Mouse (Mus musculus): ENCODE results near the gene Gpr107. TPM values are rescaled to one million over a fixed set of nuclear protein-coding genes. Genes with fewer than 3 reads are reported as not detected.

Gpr107 gene
- polyA plus RNA-seq, 1 experiment, result 27.9 TPM

- H3K4me1 ChIP-seq (ENCODE audit: control insufficient read depth, insufficient read depth, low read length), result no peaks in the 10 kb centered on the region
- no peak overlapping the region for H3K4me3 ChIP-seq (replicated peaks; ENCODE audit: control insufficient read depth, low read depth, low read length)
- H3K27ac ChIP-seq (ENCODE audit: control insufficient read depth, insufficient read depth, low read depth, low read length, poor library complexity), result no peak overlapping the region
- WGBS, result 78% methylated on average over 6 of the region's 6 CpGs
- TF ChIP-seq POLR2A (IDR thresholded peaks at IDR 0.05; ENCODE audit: borderline replicate concordance, control insufficient read depth, low read depth, low read length) (no peak), CTCF (IDR thresholded peaks at IDR 0.05; ENCODE audit: control insufficient read depth, insufficient read depth, low read length) (no peak)
Observed at GRCm38 (mm10) chr2:31248856-31249255, 96.7 kb downstream of the Gpr107 start.

GRCm38 (mm10) chr2:31252167-31252566, 100.1 kb downstream of the Gpr107 start:
- Histone ChIP-seq H3K4me1 (ENCODE audit: control insufficient read depth, insufficient read depth, low read length) (no peaks in the 10 kb centered on the region), H3K4me3 (replicated peaks; ENCODE audit: control insufficient read depth, low read depth, low read length) (no peak overlapping the region), H3K27ac (ENCODE audit: control insufficient read depth, insufficient read depth, low read depth, low read length, poor library complexity) (no peak overlapping the region)
- TF ChIP-seq CTCF (IDR thresholded peaks at IDR 0.05; ENCODE audit: control insufficient read depth, insufficient read depth, low read length) (no peak), POLR2A (IDR thresholded peaks at IDR 0.05; ENCODE audit: borderline replicate concordance, control insufficient read depth, low read depth, low read length) (no peak)
- 90% methylated on average over 4 of the region's 4 CpGs for WGBS

- Histone ChIP-seq H3K4me3 (replicated peaks; ENCODE audit: control insufficient read depth, low read depth, low read length) (no peak overlapping the region), H3K4me1 (ENCODE audit: control insufficient read depth, insufficient read depth, low read length) (no peaks in the 10 kb centered on the region), H3K27ac (ENCODE audit: control insufficient read depth, insufficient read depth, low read depth, low read length, poor library complexity) (no peak overlapping the region)
- no peak for TF ChIP-seq CTCF (IDR thresholded peaks at IDR 0.05; ENCODE audit: control insufficient read depth, insufficient read depth, low read length)
- 79% methylated on average over 3 of the region's 3 CpGs for WGBS
Observed at GRCm38 (mm10) chr2:31253463-31253862, 101.3 kb downstream of the Gpr107 start.

- Histone ChIP-seq H3K4me1 (ENCODE audit: control insufficient read depth, insufficient read depth, low read length) (no peaks in the 10 kb centered on the region), H3K4me3 (replicated peaks; ENCODE audit: control insufficient read depth, low read depth, low read length) (no peak overlapping the region), H3K27ac (ENCODE audit: control insufficient read depth, insufficient read depth, low read depth, low read length, poor library complexity) (no peak overlapping the region)
- TF ChIP-seq CTCF (IDR thresholded peaks at IDR 0.05; ENCODE audit: control insufficient read depth, insufficient read depth, low read length) (no peak), POLR2A (IDR thresholded peaks at IDR 0.05; ENCODE audit: borderline replicate concordance, control insufficient read depth, low read depth, low read length) (no peak)
- 76% methylated on average over 3 of the region's 3 CpGs for WGBS
Observed at GRCm38 (mm10) chr2:31254806-31255205, 102.7 kb downstream of the Gpr107 start.

GRCm38 (mm10) chr2:31255952-31256938, 104.1 kb downstream of the Gpr107 start:
- no peaks in the 10 kb centered on the region for H3K4me1 ChIP-seq (ENCODE audit: control insufficient read depth, insufficient read depth, low read length)
- peak; percentile 25; the same call in 1 of the 2 replicates for TF ChIP-seq POLR2A (IDR thresholded peaks at IDR 0.05; ENCODE audit: borderline replicate concordance, control insufficient read depth, low read depth, low read length)
- peak; percentile 49; the same call in 1 of the 2 replicates for TF ChIP-seq CTCF (IDR thresholded peaks at IDR 0.05; ENCODE audit: control insufficient read depth, insufficient read depth, low read length)
- WGBS, result 27% methylated on average over 21 of the region's 21 CpGs
- peak overlapping the region; percentile 64 for H3K27ac ChIP-seq (ENCODE audit: control insufficient read depth, insufficient read depth, low read depth, low read length, poor library complexity)
- H3K4me3 ChIP-seq (replicated peaks; ENCODE audit: control insufficient read depth, low read depth, low read length), result no peak overlapping the region

GRCm38 (mm10) chr2:31257096-31257495, 105.0 kb downstream of the Gpr107 start:
- Histone ChIP-seq H3K27ac (ENCODE audit: control insufficient read depth, insufficient read depth, low read depth, low read length, poor library complexity) (no peak overlapping the region), H3K4me1 (ENCODE audit: control insufficient read depth, insufficient read depth, low read length) (no peaks in the 10 kb centered on the region), H3K4me3 (replicated peaks; ENCODE audit: control insufficient read depth, low read depth, low read length) (no peak overlapping the region)
- TF ChIP-seq CTCF (IDR thresholded peaks at IDR 0.05; ENCODE audit: control insufficient read depth, insufficient read depth, low read length) (no peak), POLR2A (IDR thresholded peaks at IDR 0.05; ENCODE audit: borderline replicate concordance, control insufficient read depth, low read depth, low read length) (no peak)
- 25% methylated on average over 6 of the region's 6 CpGs for WGBS

- Histone ChIP-seq H3K4me1 (ENCODE audit: control insufficient read depth, insufficient read depth, low read length) (no peaks in the 10 kb centered on the region), H3K27ac (ENCODE audit: control insufficient read depth, insufficient read depth, low read depth, low read length, poor library complexity) (no peak overlapping the region), H3K4me3 (replicated peaks; ENCODE audit: control insufficient read depth, low read depth, low read length) (peak overlapping the region; percentile 40)
- TF ChIP-seq CTCF (IDR thresholded peaks at IDR 0.05; ENCODE audit: control insufficient read depth, insufficient read depth, low read length) (no peak), POLR2A (IDR thresholded peaks at IDR 0.05; ENCODE audit: borderline replicate concordance, control insufficient read depth, low read depth, low read length) (no peak)
- WGBS, result 21% methylated on average over 22 of the region's 22 CpGs
Observed at GRCm38 (mm10) chr2:31258609-31259366, 106.7 kb downstream of the Gpr107 start.

- TF ChIP-seq POLR2A (IDR thresholded peaks at IDR 0.05; ENCODE audit: borderline replicate concordance, control insufficient read depth, low read depth, low read length) (no peak), CTCF (IDR thresholded peaks at IDR 0.05; ENCODE audit: control insufficient read depth, insufficient read depth, low read length) (no peak)
- WGBS, result 51% methylated on average over 9 of the region's 9 CpGs
- H3K4me3 ChIP-seq (replicated peaks; ENCODE audit: control insufficient read depth, low read depth, low read length), result peak overlapping the region; percentile 40
- H3K27ac ChIP-seq (ENCODE audit: control insufficient read depth, insufficient read depth, low read depth, low read length, poor library complexity), result no peak overlapping the region
- H3K4me1 ChIP-seq (ENCODE audit: control insufficient read depth, insufficient read depth, low read length), result no peaks in the 10 kb centered on the region
Observed at GRCm38 (mm10) chr2:31259367-31259920, 107.3 kb downstream of the Gpr107 start.

All from bone marrow, adult 2 months (tissue).